Mouse (Mus musculus): ENCODE data around the gene 2810021J22Rik.
"Not testable (repeated sequence)": the region's sequence is repeated elsewhere in the genome, so short reads cannot be mapped to it uniquely, and the experiment has no call there.

2810021J22Rik gene

DNA sequence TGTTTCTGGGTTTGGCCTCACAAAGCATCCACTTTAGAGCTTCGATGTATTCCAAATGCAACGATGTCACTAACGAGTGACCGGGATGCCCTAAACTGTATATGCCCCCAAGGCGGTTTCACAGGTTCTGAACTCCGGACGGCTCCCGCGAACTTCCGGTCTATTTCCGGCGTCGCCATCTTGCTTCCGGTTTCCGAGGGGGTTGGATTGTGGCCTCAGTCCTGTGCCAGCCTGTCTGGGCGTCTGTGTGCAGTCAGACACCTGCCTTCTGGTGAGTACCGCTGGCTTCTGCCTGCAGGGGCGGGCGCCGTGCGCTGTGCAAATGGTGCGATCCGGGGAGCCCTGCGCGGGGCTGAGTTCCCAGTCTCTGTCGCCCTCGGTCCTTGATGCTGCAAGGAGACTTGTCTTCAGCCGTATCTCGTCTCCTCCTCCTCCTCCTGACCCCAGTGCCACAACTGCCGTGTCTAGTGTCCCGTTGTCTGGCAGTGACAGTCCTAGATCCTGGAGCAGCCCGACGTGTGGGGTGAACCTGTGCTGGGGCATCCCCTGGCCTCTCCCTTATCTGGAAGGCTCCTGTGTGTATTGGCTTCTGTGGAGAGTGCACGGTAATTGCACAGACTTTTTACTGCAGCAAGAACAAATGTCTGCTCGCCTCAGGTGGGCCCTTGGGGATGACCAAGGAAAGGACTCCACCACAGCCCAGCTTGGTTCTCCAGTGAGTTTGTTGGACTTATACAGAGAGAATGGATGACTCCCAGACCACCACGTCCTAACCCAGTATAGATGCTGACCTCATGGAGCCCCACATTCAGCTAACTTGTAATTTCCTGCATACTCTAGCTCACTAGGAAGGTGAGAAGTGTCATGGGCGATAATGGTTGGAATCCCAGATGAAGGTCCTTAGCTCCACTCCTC is at the start of gene 2810021J22Rik:
TSS of gene 2810021J22Rik (plus strand) at position 178 of the 915 bp plus-strand sequence.
- DNase-seq, result peak; percentile 75

DNA sequence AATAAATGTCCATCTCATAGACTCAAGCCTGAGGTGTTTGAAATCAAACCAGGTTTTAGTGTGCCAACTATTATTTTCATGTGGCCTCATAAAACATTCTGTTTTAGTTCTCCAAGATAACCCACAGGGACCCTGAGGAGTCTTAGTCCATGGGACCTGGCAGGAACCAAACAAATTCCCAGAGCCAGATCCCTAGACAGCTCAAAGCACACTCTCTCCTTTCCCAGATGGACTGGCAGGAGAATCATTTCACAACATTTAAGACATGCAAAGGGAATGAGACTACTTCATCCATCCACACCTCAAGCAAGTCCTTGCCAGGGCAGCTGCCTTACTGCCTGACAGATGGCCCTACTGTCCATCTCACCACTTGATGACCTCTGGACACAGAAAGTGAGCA is 38.1 kb upstream of the 2810021J22Rik start, which contains the start of gene Olfr312:
TSS of gene Olfr312 (plus strand) at position 301 of the 400 bp plus-strand sequence.
- DNase-seq, result not testable (repeated sequence)

DNA sequence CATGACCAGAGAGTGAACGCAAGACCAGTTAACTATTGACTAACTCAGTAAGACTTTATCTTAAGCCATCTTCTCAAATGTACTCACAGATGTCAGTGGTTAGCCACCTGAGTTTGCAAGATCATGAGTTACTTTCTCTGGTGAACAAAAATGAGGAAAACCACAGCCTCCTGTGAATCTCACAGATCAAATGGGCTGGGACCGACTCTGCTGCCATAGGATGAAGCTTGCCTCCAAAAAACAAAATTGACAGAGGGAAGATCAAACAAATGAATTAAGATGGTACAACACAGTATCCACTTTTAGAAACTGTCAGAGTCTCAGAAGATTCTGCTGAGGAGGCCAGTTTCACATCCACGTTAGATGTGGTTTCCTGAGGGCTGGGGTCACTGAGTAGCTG is 37.3 kb upstream of the 2810021J22Rik start:
- DNase-seq, result no peak

DNA sequence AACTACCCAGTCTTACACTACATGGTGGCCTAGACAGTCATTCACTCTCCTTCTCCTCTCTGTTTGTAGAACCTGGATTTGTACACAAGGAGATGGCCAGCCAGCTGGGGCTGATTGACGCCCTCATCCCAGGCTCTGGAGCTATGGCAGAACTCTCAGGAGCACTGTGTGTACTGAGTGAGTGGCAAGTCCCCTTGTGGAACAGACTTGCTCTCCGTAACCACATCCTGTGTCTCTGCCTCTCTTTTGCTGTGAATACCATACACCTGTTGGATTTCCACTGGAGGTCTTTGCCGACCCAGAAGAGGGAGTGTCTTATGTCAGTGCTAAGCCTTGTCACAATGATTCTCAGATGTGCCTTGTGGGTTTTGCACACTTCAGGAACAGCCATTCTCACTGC is 34.5 kb upstream of the 2810021J22Rik start:
- DNase-seq, result not testable (repeated sequence)

DNA sequence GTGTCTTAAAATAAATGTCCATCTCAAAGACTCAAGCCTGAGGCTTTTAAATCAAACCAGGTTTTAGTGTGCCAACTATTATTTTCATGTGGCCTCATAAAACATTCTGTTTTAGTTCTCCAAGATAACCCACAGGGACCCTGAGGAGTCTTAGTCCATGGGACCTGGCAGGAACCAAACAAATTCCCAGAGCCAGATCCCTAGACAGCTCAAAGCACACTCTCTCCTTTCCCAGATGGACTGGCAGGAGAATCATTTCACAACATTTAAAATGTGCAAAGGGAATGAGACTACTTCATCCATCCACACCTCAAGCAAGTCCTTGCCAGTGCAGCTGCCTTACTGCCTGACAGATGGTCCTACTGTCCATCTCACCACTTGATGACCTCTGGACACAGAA is 28.1 kb upstream of the 2810021J22Rik start, which contains the start of gene Olfr311:
TSS of gene Olfr311 (plus strand) at position 301 of the 400 bp plus-strand sequence.
- DNase-seq, result not testable (repeated sequence)

DNA sequence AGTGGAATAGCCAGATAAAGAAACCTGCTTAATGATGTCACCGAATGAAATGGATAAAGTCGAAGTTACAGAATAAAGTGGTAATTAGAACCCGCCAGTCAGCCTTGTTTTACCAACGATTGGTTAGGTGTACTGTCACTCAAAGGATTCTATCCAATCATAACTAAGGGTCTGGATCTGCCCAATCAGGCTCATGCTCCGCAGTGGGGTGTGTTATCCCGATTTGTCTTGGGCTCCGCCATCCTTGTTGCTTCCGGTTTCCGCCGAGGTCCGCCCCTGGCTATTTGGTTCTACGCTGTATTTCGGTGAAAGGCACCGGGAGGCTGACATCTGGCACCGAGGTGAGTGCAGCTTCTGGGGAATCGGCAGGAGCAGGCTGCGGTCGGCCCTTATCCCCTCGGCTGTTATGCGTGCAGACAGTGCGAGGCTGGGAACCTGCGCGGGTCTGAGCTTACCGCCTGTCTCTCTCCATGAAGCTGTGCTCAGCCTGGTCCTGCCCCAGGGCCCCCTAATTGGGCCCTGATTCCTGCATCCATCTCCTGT is 20.0 kb upstream of the 2810021J22Rik start, which contains the start of gene Gm12258:
TSS of gene Gm12258 (plus strand) at position 240 of the 543 bp plus-strand sequence.
- peak; percentile 95 for DNase-seq

DNA sequence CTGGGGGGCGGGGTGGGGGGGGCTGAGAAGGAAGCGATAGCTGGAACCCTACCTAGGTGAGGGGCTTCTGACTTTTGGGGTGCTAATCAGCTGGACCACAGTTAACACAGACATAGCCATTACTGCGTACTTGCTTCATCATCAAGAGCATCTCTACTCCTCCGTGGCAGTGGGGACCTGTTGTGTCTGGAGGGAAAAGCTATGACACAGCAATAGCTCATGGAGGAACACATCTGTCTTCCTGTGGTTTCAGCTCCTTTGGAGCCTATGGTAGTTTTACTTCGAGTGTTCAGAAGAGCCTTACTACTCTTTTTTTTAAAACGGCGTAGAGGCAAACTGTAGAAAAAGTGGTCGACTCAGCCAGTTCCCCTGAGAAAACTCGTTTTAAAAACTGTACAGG is 19.4 kb upstream of the 2810021J22Rik start:
- DNase-seq, result no peak

DNA sequence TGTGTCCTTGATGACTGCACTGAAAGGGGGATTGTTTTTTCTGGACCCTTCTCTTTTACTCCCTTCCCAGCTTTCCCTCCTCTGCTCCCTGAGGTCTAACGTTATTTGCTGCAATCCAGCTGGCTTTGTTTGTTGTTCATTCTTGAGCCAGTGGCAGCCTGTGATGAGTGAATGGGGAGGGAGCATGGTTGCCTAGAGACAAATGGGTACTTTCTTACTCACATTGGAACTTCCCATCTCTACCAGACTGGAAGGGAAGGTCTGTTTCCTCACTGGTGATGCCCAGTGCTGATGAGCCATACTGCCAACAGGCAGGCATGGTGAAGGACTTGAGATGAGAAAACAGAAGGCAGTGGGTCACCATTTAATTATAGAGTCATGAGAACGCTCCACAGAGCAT is 17.3 kb upstream of the 2810021J22Rik start:
- DNase-seq, result no peak

DNA sequence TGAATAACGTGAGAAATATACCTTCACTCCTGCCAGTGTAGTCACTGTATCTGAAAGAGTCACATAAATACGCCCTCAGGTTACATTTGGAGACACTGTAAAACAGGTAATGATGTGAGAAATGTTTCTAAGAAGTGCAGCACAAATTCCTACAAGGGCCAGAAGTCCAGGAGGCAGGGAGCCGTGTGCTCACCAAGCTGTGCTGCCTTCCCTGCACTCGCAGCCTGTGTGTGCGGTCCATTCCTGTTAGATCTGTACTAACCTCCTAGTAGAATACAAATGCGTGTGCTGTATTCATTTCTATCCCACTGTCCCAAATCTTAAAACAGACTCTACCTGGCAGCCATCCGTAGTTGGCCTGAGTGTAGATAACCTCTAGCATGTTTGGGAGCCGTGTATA is 6.3 kb upstream of the 2810021J22Rik start:
- no peak for DNase-seq

DNA sequence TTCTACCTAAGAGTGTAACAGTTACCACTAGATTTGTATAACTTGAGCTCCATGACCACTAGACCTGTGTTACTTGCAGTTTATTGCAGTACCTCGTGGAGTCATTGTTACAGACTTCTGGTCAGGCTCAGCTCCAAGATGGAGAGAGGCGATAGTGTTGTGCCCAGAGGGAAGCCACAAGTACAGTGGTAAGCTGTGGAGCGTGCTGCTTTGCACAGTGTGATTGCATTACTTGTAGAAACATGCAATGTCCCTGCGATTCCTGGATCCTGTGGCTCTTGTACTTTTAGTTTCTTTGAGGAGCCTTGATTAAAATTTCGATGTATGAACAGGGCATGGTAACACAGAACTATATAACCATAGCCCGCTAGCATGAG is 926 bp downstream of the 2810021J22Rik start:
- DNase-seq, result no peak

DNA sequence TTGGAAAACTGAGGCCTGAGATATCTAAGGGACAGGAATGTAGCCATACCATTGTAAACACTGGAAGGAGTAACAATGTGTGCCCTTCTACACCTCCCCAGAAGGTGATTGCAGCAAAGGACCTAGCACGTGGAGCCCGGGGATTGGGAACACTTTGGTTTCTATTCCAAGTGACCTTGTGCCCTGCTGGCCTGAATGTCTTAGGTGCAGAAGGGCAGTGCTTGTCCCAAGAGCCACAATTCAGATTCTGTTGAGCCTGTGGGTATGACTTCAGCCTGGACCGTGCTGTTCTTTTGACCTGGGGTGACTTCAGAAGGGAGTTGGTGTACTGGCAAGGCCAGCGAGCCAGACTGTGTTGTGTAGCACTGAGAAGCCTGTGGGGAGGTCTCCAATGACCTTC is 3.9 kb downstream of the 2810021J22Rik start:
- no peak for DNase-seq

DNA sequence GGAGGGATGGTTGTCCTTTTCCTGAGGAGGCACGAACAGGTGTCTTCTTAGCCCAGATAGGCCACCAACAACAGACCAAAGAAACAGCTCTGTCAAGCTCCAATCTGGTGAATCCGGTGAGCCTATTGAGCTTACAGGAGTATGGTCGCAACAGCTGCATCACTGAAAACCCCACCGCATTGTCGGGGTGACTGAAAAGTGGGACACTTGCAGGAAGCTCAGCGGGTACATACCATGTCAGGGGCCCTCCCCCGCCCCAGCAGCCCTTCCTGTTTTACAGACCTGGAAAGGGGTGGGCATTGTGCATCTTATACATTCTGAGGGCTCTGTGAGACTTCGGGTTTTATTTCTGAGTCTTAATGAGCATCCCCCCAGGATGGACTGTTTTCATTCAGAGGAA is 16.7 kb downstream of the 2810021J22Rik start:
- no peak for DNase-seq

DNA sequence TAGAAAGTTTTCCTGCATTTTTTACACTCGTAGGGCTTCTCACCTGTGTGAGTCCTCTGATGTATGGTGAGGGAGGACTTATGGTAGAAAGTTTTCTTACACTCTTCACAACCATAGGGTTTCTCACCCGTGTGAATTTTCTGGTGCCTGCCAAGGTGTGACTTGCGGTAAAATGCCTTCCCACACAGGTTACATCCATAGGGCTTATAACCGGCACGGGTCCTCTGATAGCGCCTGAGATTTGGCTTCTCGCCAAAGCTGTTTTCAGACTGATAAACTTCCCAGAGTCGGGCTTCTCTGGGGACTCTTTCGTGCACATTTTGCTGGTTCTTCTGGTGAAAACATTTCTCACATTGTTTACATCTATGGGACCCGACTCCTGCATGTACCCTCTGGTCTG is 23.5 kb downstream of the 2810021J22Rik start:
- DNase-seq, result no peak

DNA sequence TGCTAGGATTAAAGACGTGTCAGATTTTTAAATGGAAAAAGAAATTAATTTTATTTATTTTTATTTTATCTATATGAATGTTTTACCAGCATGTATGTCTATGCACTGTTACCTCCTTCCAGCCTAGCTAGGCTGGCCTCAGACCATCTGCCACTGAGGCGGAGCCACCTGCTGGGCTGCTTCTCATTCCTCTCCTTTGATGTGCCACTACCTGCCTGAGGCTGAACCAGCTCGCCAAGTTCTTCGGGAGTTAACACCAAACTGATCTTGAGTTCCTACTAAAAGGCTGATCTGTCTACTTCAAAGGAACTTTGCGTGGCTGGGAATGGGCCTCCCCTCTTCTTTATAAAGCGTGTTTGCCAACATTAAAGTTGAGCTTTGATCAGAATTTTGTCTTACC is 27.4 kb downstream of the 2810021J22Rik start:
- no peak for DNase-seq

DNA sequence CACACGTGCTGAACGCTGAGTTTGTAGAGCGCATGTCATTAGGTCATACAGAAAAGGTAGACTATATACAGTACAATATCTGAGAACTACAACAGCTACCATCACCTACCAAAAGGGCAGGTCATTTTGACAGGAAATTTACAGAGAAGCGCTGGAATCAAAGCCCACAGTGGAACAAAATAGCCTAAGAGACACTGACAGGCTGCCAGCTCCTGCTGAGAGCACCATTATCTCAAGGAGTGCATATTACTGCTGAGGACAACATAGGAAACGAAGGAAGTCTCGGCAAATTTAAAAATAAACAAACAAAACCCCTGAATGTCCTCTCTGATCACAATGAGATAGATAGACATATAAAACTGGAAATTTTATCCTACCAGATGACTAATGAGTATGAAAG is 30.5 kb downstream of the 2810021J22Rik start:
- DNase-seq, result no peak

DNA sequence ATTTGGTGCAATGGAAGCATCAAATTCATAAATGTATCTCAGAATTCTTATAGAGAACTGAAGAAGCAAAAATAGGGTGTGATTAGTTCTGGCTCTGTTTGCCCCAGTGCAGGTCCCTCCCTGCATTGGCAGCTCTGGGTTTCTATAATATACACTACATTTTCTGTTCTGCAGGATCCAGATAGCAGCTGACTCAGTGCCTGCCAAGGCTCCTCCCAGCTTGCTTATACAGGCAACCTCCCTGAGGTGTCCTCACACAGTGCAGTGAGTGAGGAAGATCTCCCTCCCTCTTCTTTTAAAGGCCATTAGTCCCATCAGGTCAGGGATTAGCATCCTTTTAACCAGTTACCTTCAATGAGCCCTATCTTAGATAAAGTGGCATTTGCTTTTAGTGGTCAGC is 34.1 kb downstream of the 2810021J22Rik start:
- DNase-seq, result no peak

DNA sequence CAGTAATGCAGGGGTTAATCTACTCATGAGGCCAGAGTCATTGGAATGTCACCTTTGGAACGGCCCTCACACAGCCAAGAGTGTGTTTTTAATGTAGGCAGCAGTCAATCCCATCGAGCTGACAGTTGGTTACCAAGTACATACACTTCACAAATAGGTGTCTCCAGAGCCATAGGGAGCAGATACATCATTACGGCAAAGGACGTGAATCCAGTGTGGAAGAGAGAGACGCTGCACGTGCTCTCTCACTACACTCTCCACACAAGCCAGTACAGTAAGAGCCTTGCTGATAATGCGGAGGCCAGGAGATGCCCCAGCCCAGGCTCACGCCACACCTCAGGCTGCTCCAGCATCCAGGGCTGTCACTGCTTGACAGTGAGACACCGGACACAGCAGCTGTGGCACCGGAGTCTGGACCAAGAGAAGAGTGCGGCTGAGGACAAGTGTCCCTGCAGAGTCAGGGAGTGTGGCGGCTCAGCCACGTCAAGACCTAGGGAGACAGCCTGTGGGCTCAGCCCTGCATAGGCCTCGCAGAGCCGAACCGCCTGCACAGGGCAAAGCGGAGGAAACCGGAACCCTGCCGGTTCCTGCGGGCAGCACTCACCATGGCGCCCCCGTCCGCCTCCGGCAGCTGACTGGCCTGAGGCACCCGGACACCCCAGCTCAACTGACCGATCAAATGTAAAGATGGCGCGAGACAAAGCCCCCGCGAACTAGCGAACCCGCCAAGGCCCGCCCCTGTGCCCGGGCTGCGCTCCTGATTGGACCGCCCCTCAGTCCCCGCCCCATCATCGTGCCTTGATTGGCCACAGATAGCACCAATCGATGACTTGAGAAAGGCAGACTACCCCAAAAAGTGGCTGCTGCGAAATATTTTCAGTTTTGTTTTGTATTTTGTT is 36.7 kb downstream of the 2810021J22Rik start, which contains the start of gene Zfp39:
TSS of gene Zfp39 (minus strand) at position 715 of the 899 bp plus-strand sequence.
- DNase-seq, result peak; percentile 97

DNA sequence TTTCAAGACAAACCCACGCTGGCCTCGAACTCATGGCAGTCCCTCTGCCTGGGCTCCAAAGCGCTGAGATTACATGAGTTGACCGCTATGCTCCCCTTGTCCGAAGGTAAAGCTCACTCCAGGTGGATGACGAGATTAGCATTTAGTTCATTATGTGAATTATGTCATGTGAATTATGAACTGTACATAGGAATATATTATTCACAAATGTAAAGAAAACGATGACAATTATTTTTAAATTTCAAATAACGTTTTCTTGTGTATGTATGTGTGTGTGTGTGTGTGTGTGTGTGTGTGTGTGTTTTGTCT is 37.3 kb downstream of the 2810021J22Rik start:
- DNase-seq, result no peak

DNA sequence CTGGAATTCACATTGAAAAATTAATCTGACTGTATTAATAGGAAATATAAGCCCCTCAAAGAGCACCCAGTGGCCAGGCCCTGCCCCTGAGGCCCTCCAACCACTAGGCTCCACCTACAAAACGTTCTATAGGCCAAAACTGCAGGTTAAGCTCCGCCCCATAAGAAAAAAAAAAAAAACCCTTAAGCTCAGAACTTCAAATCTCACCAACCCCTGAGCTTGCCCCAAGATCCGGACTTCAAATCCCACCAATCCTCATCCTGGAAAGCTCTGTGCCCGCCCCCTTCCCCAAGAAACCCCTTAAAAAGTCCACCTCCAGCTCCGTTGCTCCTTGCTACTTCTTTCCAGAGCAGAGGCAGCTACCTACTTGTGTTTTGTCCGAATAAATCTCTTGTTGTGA is 37.8 kb downstream of the 2810021J22Rik start:
- no peak for DNase-seq

DNA sequence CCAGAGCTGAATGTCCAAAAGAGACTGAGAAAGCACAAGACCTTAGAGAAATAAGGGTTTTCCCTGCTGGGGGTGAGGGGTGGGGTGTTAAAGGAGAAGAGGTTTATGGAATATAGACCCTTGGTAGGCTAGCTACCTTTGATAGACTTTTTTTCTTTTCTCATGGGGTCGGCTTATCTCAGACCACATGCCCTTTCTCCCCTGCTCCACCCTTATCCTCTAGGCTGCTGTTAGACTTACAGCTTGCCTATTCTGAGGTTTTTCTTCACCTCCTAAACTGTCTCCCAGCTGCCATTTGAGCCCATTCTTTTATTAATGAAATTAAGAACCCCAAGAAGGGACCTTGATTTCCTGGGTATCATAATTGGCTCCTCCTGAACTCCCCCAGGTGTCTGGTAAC is 46.8 kb downstream of the 2810021J22Rik start:
- no peak for DNase-seq

DNA sequence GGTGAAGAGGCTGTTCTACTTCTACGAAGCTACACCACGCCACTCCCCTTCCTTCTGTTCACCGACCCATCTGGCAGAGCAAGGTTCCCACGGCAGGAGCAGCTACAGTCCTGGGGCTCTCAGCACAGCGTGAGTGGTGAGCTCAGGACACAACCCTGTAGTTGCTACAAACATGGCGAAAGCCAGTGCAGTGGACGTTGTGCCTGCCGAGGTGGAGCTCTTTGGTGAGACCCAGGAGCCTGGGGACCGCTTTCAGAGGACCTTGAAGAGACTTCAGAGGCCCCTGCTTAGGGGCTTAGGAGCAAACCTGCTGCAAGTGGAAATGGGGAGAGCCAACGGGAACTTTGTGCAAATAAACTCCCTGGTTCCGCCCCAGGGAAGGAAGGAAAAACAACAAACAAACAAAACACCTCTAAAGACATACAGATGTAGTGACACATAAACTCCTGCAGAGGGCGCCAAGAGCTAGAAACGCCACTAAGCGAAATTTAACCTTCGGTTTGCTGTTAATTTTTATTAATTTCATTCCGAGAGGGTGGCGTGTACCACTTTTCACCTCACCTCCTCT is 47.5 kb downstream of the 2810021J22Rik start:
- DNase-seq, result peak; percentile 40

DNA sequence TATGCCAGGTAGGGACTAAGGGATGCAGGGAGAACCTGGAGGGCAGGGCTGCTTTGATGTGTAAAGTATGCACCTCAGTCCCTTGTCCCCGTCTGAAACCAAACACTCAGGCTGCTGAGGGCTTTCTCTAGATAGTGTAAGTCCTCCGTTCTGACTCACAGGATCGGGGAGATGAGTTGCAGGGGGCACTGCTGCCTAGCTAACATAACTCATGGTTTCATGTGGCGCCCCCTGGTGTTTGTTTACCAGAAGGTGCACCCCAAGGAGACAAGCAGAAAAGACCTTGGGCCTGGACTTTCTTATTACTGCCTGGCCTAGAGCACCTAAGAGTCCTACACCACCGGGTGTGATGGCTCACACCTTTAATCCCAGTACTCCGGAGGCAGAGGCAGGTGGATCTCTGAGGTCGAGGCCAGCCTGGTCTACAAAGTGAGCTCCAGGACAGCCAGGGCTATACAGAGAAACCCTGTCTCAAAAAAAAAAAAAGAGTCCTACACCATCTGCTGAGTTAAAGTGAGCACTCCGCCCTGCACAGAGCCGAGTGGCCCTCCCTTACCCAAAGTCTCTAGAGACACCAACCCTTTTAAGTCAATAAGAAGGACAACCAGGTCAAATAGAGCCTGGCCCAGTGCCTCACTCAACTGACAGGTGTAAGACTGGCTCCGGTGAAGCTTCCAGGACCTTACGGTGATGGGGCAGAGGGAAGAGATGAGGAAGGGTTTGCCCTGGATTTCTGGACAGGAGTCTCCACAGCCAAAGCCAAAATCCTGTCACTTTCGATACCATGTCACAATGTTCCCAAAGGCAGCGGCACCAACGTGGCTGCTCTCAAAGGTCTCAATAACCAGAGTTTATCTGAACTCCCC is 50.1 kb downstream of the 2810021J22Rik start:
- no peak for DNase-seq
